Mouse (Mus musculus): ENCODE measurements around the gene Gemin2. TPM values are rescaled to one million over a fixed set of nuclear protein-coding genes. Genes with fewer than 3 reads are reported as not detected.

The Gemin2 gene
- polyA plus RNA-seq, 1 experiment from 2014 or later, result 30.1 TPM

DNA sequence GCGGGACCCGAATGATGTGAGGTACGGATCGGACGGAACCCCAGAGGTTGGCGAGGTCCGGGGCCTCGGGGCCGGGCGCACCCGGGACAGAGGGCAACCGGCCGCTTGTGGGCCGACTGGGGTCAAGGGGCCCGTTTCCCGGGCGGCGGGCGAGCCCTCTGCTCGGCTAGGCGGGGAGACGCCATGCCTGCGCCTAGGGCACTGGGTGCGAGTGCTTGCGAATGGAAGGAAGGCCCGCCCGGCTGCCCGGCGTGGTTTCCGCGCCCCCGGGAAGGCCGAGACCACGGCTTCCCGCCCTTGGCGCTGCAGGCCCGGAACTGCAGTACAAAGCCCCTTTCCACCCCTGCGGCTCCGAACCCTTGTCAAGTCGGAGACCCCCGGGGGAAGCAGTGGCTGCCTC is 53.9 kb downstream of the Gemin2 start:
- Histone ChIP-seq H3K9me3 (ENCODE audit: control insufficient read depth, low read length) (no peaks in the 10 kb centered on the region), H3K9ac (ENCODE audit: low read length) (peak overlapping the region; percentile 100), H3K4me3 (ENCODE audit: low read length) (peak overlapping the region; percentile 99), H3K4me2 (ENCODE audit: low read depth, low read length) (peak overlapping the region; percentile 94), H3K27ac (ENCODE audit: low read length) (peak overlapping the region; percentile 85), H3K27me3 (ENCODE audit: control insufficient read depth, insufficient read depth, low read depth, low read length) (no peaks in the 10 kb centered on the region), H3K36me3 (ENCODE audit: control insufficient read depth, insufficient read depth, low read length) (peaks cover 32% of the 10 kb centered on the region), H3K4me1 (replicated peaks; ENCODE audit: control insufficient read depth, insufficient read depth, low read length) (peaks cover 11% of the 10 kb centered on the region)
- WGBS, result under 1% methylated on average over 41 of the region's 41 CpGs
- ATAC-seq (ENCODE audit: low read depth), result peak; percentile 52

GRCm38 (mm10) chr12:59068791-59069190 is 55.6 kb downstream of the Gemin2 start:
- H3K4me2 ChIP-seq (ENCODE audit: low read depth, low read length), result no peak overlapping the region
- H3K4me3 ChIP-seq (ENCODE audit: low read length), result no peak overlapping the region
- 87% methylated on average over 13 of the region's 13 CpGs for WGBS
- no peak overlapping the region for H3K9ac ChIP-seq (ENCODE audit: low read length)
- H3K9me3 ChIP-seq (ENCODE audit: control insufficient read depth, low read length), result no peaks in the 10 kb centered on the region
- peaks cover 38% of the 10 kb centered on the region for H3K36me3 ChIP-seq (ENCODE audit: control insufficient read depth, insufficient read depth, low read length)
- H3K27me3 ChIP-seq (ENCODE audit: control insufficient read depth, insufficient read depth, low read depth, low read length), result no peaks in the 10 kb centered on the region
- ATAC-seq (ENCODE audit: low read depth), result no peak
- peaks cover 11% of the 10 kb centered on the region for H3K4me1 ChIP-seq (replicated peaks; ENCODE audit: control insufficient read depth, insufficient read depth, low read length)
- H3K27ac ChIP-seq (ENCODE audit: low read length), result no peak overlapping the region

GRCm38 (mm10) chr12:59072286-59072685 is 59.1 kb downstream of the Gemin2 start:
- H3K9me3 ChIP-seq (ENCODE audit: control insufficient read depth, low read length), result no peaks in the 10 kb centered on the region
- no peak overlapping the region for H3K4me2 ChIP-seq (ENCODE audit: low read depth, low read length)
- 81% methylated on average over 11 of the region's 11 CpGs for whole genome bisulfite sequencing
- H3K9ac ChIP-seq (ENCODE audit: low read length), result no peak overlapping the region
- no peak overlapping the region for H3K27ac ChIP-seq (ENCODE audit: low read length)
- H3K4me1 ChIP-seq (replicated peaks; ENCODE audit: control insufficient read depth, insufficient read depth, low read length), result peaks cover 8% of the 10 kb centered on the region; the same call in 1 of the 2 replicates
- H3K27me3 ChIP-seq (ENCODE audit: control insufficient read depth, insufficient read depth, low read depth, low read length), result no peaks in the 10 kb centered on the region
- peaks cover 42% of the 10 kb centered on the region for H3K36me3 ChIP-seq (ENCODE audit: control insufficient read depth, insufficient read depth, low read length)
- no peak for ATAC-seq (ENCODE audit: low read depth)
- no peak overlapping the region for H3K4me3 ChIP-seq (ENCODE audit: low read length)

DNA sequence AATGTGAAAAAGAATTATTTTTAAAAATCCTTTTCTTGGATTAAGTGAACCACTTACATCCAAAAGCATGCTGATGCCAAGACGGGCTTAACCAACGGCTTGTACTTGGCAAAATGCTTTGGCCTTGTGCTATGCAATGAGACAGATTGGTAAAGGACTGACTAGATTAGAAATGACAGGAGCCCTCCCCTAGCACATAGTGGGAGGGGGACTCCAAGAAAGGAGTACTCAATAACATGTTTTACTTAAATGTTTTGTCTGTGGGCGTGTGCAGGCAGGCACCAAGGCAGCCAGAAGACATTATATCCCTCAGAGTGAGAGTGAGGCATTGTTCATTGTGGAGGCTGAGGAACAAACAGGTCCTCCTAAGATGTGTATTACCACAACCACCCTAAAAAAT is 60.9 kb downstream of the Gemin2 start:
- Histone ChIP-seq H3K4me2 (ENCODE audit: low read depth, low read length) (no peak overlapping the region), H3K9ac (ENCODE audit: low read length) (no peak overlapping the region), H3K36me3 (ENCODE audit: control insufficient read depth, insufficient read depth, low read length) (peaks cover 32% of the 10 kb centered on the region), H3K4me3 (ENCODE audit: low read length) (no peak overlapping the region), H3K27me3 (ENCODE audit: control insufficient read depth, insufficient read depth, low read depth, low read length) (no peaks in the 10 kb centered on the region), H3K9me3 (ENCODE audit: control insufficient read depth, low read length) (no peaks in the 10 kb centered on the region), H3K27ac (ENCODE audit: low read length) (no peak overlapping the region), H3K4me1 (replicated peaks; ENCODE audit: control insufficient read depth, insufficient read depth, low read length) (no peaks in the 10 kb centered on the region)
- ATAC-seq (ENCODE audit: low read depth), result no peak
- WGBS, result 81% methylated on average over 3 of the region's 3 CpGs

GRCm38 (mm10) chr12:59076996-59077395 is 63.8 kb downstream of the Gemin2 start:
- H3K4me3 ChIP-seq (ENCODE audit: low read length), result no peak overlapping the region
- H3K9ac ChIP-seq (ENCODE audit: low read length), result no peak overlapping the region
- ATAC-seq (ENCODE audit: low read depth), result no peak
- no peaks in the 10 kb centered on the region for H3K9me3 ChIP-seq (ENCODE audit: control insufficient read depth, low read length)
- no peaks in the 10 kb centered on the region for H3K4me1 ChIP-seq (replicated peaks; ENCODE audit: control insufficient read depth, insufficient read depth, low read length)
- H3K27me3 ChIP-seq (ENCODE audit: control insufficient read depth, insufficient read depth, low read depth, low read length), result no peaks in the 10 kb centered on the region
- no peak overlapping the region for H3K27ac ChIP-seq (ENCODE audit: low read length)
- 76% methylated on average over 3 of the region's 3 CpGs for WGBS
- no peak overlapping the region for H3K4me2 ChIP-seq (ENCODE audit: low read depth, low read length)
- H3K36me3 ChIP-seq (ENCODE audit: control insufficient read depth, insufficient read depth, low read length), result peaks cover 11% of the 10 kb centered on the region

DNA sequence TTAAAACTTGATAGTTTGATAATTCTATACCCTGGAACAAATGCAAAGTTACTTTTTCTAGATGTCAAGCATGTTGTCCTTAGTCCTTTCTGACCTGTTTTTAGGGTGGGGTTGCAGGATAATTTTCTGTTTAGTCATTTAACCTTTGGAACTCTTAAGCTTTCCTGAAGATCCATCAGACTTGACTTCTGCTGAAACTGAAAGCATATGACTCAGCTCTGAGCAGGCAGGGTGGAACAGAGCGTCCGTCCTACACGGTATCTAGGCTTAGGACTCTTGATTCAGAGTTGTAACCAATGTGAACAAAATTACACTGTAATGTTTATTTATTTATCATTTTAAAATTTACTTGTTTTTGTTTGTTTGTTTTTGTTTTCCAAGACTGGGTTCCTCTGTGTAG is 64.7 kb downstream of the Gemin2 start:
- Histone ChIP-seq H3K27me3 (ENCODE audit: control insufficient read depth, insufficient read depth, low read depth, low read length) (no peaks in the 10 kb centered on the region), H3K9ac (ENCODE audit: low read length) (no peak overlapping the region), H3K36me3 (ENCODE audit: control insufficient read depth, insufficient read depth, low read length) (peaks cover 4% of the 10 kb centered on the region; the same call in 1 of the 2 replicates), H3K4me2 (ENCODE audit: low read depth, low read length) (no peak overlapping the region), H3K9me3 (ENCODE audit: control insufficient read depth, low read length) (no peaks in the 10 kb centered on the region), H3K27ac (ENCODE audit: low read length) (no peak overlapping the region), H3K4me1 (replicated peaks; ENCODE audit: control insufficient read depth, insufficient read depth, low read length) (no peaks in the 10 kb centered on the region), H3K4me3 (ENCODE audit: low read length) (no peak overlapping the region)
- ATAC-seq (ENCODE audit: low read depth), result no peak
- 95% methylated on average over 3 of the region's 3 CpGs for WGBS

Other genes with a start within 250 kb of the Gemin2 start
- gene Sec23a, start 1.4 kb upstream of the Gemin2 start, polyA plus RNA-seq (2015; fragmentation: Nextera tagmentation; extraction: Ambion mirVana), result 64.2 and 69.3 TPM in 2 replicates
- gene Trappc6b, start 48.1 kb downstream of the Gemin2 start, polyA plus RNA-seq (2015; fragmentation: Nextera tagmentation; extraction: Ambion mirVana), result 97.0 and 98.2 TPM in 2 replicates
- 76.7 and 87.0 TPM in 2 replicates for gene Pnn, start 53.5 kb downstream of the Gemin2 start, polyA plus RNA-seq (2015; fragmentation: Nextera tagmentation; extraction: Ambion mirVana)
- gene Mia2, start 82.4 kb downstream of the Gemin2 start, polyA plus RNA-seq (2015; fragmentation: Nextera tagmentation; extraction: Ambion mirVana), result 55.8 and 56.6 TPM in 2 replicates
- 3.5 and 3.9 TPM in 2 replicates for gene Fbxo33, start 206.3 kb downstream of the Gemin2 start, polyA plus RNA-seq (2015; fragmentation: Nextera tagmentation; extraction: Ambion mirVana)